Mouse (Mus musculus) bone marrow macrophage, adult 2 months (primary cell): Measurements from ENCODE around the gene Nxpe4.

Experiments used
- CTCF ChIP-seq: IDR thresholded peaks from 2 replicates; pipeline ENCODE4 v1.5.1; 2012; ENCODE audit warnings: low read depth, mild to moderate bottlenecking, low read length, moderate library complexity
- POLR2A ChIP-seq: IDR thresholded peaks from 2 replicates; pipeline ENCODE4 v1.6.1; 2012; ENCODE audit warnings: mild to moderate bottlenecking, low read depth, low read length, borderline replicate concordance

DNA sequence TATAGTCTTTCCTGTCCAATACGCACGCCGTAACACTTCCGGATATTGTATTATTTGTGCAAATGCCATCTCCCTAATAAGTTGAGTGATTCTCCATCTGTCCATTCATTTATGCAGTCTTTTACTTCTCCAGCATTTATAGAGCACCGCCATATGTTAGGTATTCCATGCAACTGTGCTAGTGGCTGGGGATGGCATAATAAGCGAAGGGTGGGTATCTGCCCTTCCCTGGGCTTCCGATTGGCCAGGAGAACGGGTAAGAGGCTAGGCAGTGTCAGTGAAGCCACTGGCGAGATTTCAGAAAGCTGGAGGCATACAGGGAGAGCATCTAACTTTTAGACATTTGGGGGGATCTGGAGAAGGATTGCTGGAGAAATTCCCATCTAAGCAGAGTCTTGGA, 52.9 kb downstream of the Nxpe4 start:
- TF ChIP-seq POLR2A: no peak
- TF ChIP-seq CTCF: no peak
